Mouse (Mus musculus): ENCODE measurements around the gene Gchfr.

GRCm38 (mm10) chr2:119207961-119208343, 40.4 kb downstream of the Gchfr start:
- no peak for TF ChIP-seq POLR2A (IDR thresholded peaks at IDR 0.05; ENCODE audit: insufficient read depth, low read depth, low read length)
- no peak for TF ChIP-seq CTCF (IDR thresholded peaks at IDR 0.05)
